Mouse (Mus musculus) cerebellum, postnatal 4 days (tissue): ENCODE measurements at regions not wholly inside any gene's neighbourhood (a gene's known extent, or its start where the extent isn't known, plus 50 kb on each side); places are given as distances from the start of the nearest gene placed in this dataset.

ENCODE experiments used
- DNase-seq, 2 experiments: peaks; one replicate each; pipeline ENCODE4 v3.0.0; 2022; ENCODE audit warnings: low spot score in 2 of 2, mixed read lengths in 1 of 2

DNA sequence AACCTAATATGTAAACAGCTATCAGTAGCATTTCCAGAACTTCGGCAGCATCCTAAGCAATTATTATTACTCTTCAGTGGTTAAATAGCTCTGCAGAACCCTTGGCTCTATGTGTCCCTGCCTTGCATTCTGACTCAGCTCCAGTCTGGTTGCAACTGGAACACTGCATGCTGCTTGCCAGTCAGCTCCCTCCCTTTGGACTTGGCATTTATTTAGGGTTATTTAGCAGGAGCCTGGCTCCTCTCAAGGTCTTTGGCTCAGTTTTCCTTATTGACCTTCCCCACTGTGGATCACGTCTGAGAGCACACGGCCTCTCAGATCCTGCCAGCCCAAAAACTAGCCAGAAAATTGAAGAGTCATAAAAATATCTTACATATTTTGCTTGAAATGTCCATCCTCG, 217.4 kb downstream of the Speer2 start:
- DNase-seq: no peak

- no peak for DNase-seq
Measured at GRCm38 (mm10) chr16:69607736-69608135, 255.8 kb downstream of the Speer2 start.

DNA sequence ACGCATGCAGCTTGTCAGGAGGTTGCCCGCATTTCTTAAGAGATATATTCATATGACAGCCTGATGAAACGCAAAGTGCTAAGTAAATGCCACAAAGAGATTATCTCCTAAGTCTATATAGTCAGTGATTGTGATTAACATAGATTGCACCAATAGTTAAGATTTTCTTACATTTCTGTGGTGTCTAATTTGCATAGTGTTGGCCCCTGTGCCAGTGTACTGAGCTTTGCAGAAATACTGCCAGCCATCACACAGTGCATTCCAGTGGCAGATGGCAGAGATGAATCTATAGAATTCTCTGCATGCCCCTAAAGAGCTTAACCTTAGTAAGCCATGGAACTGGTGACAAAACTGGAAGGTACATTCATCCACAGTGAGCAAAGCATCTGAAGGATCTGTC, 262.6 kb downstream of the Speer2 start:
- DNase-seq: no peak

- peak in 1 of 2 experiments; percentile 1 for DNase-seq
Measured at GRCm38 (mm10) chr16:69577205-69577604, 286.3 kb downstream of the Speer2 start.

- DNase-seq: no peak
Measured at GRCm38 (mm10) chr16:69568189-69568588, 295.4 kb downstream of the Speer2 start.

DNA sequence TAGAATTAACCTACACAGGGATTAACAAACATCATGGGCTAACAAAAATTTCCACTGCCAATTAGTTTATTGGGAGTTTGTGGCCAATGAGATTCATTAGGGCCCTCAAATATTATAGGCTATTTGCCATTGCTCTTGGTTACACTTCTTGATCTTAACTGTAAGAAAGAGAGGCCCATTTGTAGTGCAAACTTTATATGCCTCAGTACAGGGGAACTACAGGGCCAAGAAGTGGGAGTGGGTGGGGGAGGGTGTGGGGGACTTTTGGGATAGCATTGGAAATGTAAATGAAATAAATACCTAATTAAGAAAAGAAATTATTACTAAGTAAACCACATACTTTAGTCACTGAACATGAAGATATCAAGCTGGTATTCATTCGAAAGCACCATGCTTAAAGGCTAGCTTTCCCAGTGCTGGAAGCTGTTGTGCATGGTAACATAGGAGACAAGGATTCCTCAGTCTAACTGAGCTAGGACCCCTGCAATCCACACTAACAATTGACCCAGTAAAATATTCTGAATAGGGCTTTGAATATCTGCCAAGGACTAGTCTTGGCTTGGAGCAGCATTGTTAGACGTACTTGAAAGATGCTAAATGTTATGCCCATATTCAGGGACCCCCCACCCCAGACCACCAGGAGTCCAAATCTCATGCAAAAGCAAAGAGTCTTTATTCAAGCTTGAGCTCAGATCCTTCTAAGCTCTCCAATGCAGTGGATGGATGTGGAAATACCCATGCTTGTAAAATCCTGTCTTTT, 295.9 kb downstream of the Speer2 start:
- DNase-seq: no peak
